In the genomic region with DNA sequence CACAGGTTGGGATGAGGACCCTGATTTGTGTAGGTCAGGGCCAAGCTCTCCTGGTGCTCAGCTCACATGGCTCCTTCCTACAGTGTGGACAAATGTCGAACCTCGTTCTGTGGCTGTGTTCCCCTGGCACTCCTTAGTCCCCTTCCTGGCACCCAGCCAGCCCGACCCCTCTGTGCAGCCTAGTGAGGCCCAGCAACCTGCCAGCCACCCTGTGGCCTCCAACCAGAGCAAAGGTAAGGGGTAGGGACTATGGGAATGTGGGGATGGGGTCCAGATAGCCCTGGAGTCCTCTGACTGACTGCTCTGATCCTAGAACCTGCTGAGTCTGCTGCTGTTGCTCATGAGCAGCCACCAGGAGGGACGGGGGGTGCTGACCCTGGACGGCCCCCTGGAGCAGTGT, we compare ENCODE assay signal across 1 mouse cellular context.
TF ChIP-seq lines count a peak whose summit lies in the region.

No protein-coding gene starts in this region.

TF ChIP-seq in MEL, 35 proteins besides CTCF, POLR2A, EP300 and RAD21:
- no peak for TF ChIP-seq NRF1 (IDR thresholded peaks at IDR 0.05; ENCODE audit: insufficient read depth, low read depth, low read length, poor library complexity, severe bottlenecking)
- no peak for TF ChIP-seq MAZ (IDR thresholded peaks at IDR 0.05; ENCODE audit: low read depth, low read length)
- no peak for TF ChIP-seq RCOR1 (IDR thresholded peaks at IDR 0.05; ENCODE audit: low read depth, low read length)
- TF ChIP-seq ZNF384 (IDR thresholded peaks at IDR 0.05; ENCODE audit: low read depth, low read length), result no peak
- TF ChIP-seq HCFC1 (IDR thresholded peaks at IDR 0.05; ENCODE audit: low read depth, low read length), result no peak
- no peak for TF ChIP-seq POLR2AphosphoS2 (IDR thresholded peaks at IDR 0.05; ENCODE audit: low read length)
- no peak for TF ChIP-seq E2F4 (IDR thresholded peaks at IDR 0.05; ENCODE audit: borderline replicate concordance, low read depth, low read length)
- TF ChIP-seq MAX (IDR thresholded peaks at IDR 0.05; ENCODE audit: low read length), result no peak
- TF ChIP-seq ETS1 (IDR thresholded peaks at IDR 0.05; ENCODE audit: low read depth, low read length), result no peak
- TF ChIP-seq CHD2 (IDR thresholded peaks at IDR 0.05; ENCODE audit: low read length), result no peak
- no peak for TF ChIP-seq UBTF (IDR thresholded peaks at IDR 0.05; ENCODE audit: borderline replicate concordance, insufficient read depth, low read depth, low read length)
- no peak for TF ChIP-seq KAT2A (conservative IDR thresholded peaks at IDR 0.05; ENCODE audit: low read depth, low read length)
- TF ChIP-seq GATA1 (IDR thresholded peaks at IDR 0.05; ENCODE audit: low read depth, low read length), result no peak
- TF ChIP-seq MYB (IDR thresholded peaks at IDR 0.05; ENCODE audit: low read depth, low read length), result no peak
- TF ChIP-seq ZMIZ1 (IDR thresholded peaks at IDR 0.05; ENCODE audit: low read depth, low read length), result no peak
- no peak for TF ChIP-seq MAFK (IDR thresholded peaks at IDR 0.05; ENCODE audit: borderline replicate concordance, low read depth, low read length)
- TF ChIP-seq TBP (IDR thresholded peaks at IDR 0.05; ENCODE audit: low read depth, low read length), result no peak
- no peak for TF ChIP-seq SMC3 (IDR thresholded peaks at IDR 0.05; ENCODE audit: low read depth, low read length)
- TF ChIP-seq MXI1 (IDR thresholded peaks at IDR 0.05; ENCODE audit: low read depth, low read length), result no peak
- TF ChIP-seq TAL1 (IDR thresholded peaks at IDR 0.05; ENCODE audit: low read length), result no peak
